Mouse (Mus musculus) MEL (cell line): Measurements from ENCODE around the gene Zfp384. TPM values are rescaled to one million over a fixed set of nuclear protein-coding genes. Genes with fewer than 3 reads are reported as not detected.

Experiments
- DNase-seq: peaks from one replicate; pipeline ENCODE4 v3.0.0; 2011; ENCODE audit warnings: low read depth, low spot score
- H3K27ac ChIP-seq: 2 replicates; pipeline ENCODE4 v1.5.1; 2012; ENCODE audit warnings: low read depth, mild to moderate bottlenecking, control low read depth, low read length, moderate library complexity; ENCODE audit not compliant: control insufficient read depth
- H3K27me3 ChIP-seq, 2 experiments: fragments of 150-350 bp in 1 of 2; sonication (generic) in 1 of 2; 2 replicates each; pipeline ENCODE4 v1.6.1; 2012; ENCODE audit warnings: low read length in 2 of 2, mild to moderate bottlenecking in 2 of 2, improper control_type of control experiment in 1 of 2, moderate library complexity in 1 of 2; ENCODE audit not compliant: insufficient read depth in 2 of 2, control insufficient read depth in 1 of 2
- H3K36me3 ChIP-seq, 2 experiments: 2 replicates each; pipeline ENCODE4 v1.6.1; 2012 to 2014; ENCODE audit warnings: low read length in 2 of 2, improper control_type of control experiment in 1 of 2, inconsistent platforms in 1 of 2, mild to moderate bottlenecking in 1 of 2; ENCODE audit not compliant: insufficient read depth in 2 of 2, control insufficient read depth in 1 of 2
- H3K4me1 ChIP-seq, 2 experiments: fragments of 150-350 bp in 1 of 2; sonication (generic) in 1 of 2; 2 replicates each; pipeline ENCODE4 v1.6.1; 2012; ENCODE audit warnings: low read length in 2 of 2, improper control_type of control experiment in 1 of 2, mild to moderate bottlenecking in 1 of 2; ENCODE audit not compliant: insufficient read depth in 2 of 2, control insufficient read depth in 1 of 2
- H3K4me3 ChIP-seq, 2 experiments: fragments of 150-350 bp in 1 of 2; sonication (generic) in 1 of 2; 2 replicates each; pipeline ENCODE4 v1.5.1; 2012; ENCODE audit warnings: low read depth in 2 of 2, low read length in 2 of 2, mild to moderate bottlenecking in 2 of 2, moderate library complexity in 2 of 2, control low read depth in 1 of 2, improper control_type of control experiment in 1 of 2; ENCODE audit not compliant: control insufficient read depth in 1 of 2, insufficient read depth in 1 of 2
- H3K79me2 ChIP-seq: 2 replicates; pipeline ENCODE4 v1.6.1; 2012; ENCODE audit warnings: mild to moderate bottlenecking, low read length, moderate library complexity; ENCODE audit not compliant: control insufficient read depth, poor library complexity, insufficient read depth
- H3K9ac ChIP-seq: 2 replicates; pipeline ENCODE4 v1.6.1; 2012; ENCODE audit warnings: low read depth, mild to moderate bottlenecking, control low read depth, low read length, moderate library complexity; ENCODE audit not compliant: control insufficient read depth, poor library complexity, severe bottlenecking
- H3K9me3 ChIP-seq: fragments of 150-350 bp; sonication (generic); replicated peaks from 2 replicates; pipeline ENCODE4 v1.6.1; 2012; ENCODE audit warnings: mild to moderate bottlenecking, low read length, improper control_type of control experiment, moderate library complexity; ENCODE audit not compliant: insufficient read depth
- CTCF ChIP-seq, 3 experiments: IDR thresholded peaks in 2 of 3; conservative IDR thresholded peaks in 1 of 3; 2 replicates each; pipeline ENCODE4 v1.5.1; 2011 to 2012; ENCODE audit warnings: low read length in 3 of 3, low read depth in 2 of 3, mild to moderate bottlenecking in 2 of 3, improper control_type of control experiment in 1 of 3, inconsistent platforms in 1 of 3, mixed read lengths in 1 of 3, moderate library complexity in 1 of 3; ENCODE audit not compliant: control insufficient read depth in 1 of 3, insufficient read depth in 1 of 3, poor library complexity in 1 of 3, severe bottlenecking in 1 of 3
- E2F4 ChIP-seq: IDR thresholded peaks from 2 replicates; pipeline ENCODE4 v1.6.1; 2011; ENCODE audit warnings: low read depth, low read length, improper control_type of control experiment, borderline replicate concordance
- ELF1 ChIP-seq: IDR thresholded peaks from 2 replicates; pipeline ENCODE4 v1.6.1; 2014; ENCODE audit warnings: low read depth, mild to moderate bottlenecking, inconsistent platforms, low read length, improper control_type of control experiment, moderate library complexity
- EP300 ChIP-seq, 2 experiments: IDR thresholded peaks; 2 replicates each; pipeline ENCODE4 v1.6.1; 2011; ENCODE audit warnings: improper control_type of control experiment in 2 of 2, low read length in 2 of 2, low read depth in 1 of 2, mild to moderate bottlenecking in 1 of 2
- GATA1 ChIP-seq: IDR thresholded peaks from 2 replicates; pipeline ENCODE4 v1.6.1; 2011; ENCODE audit warnings: low read depth, low read length, improper control_type of control experiment
- HCFC1 ChIP-seq: IDR thresholded peaks from 2 replicates; pipeline ENCODE4 v1.6.1; 2012; ENCODE audit warnings: low read depth, mild to moderate bottlenecking, inconsistent platforms, low read length, improper control_type of control experiment, moderate library complexity
- MAX ChIP-seq: IDR thresholded peaks from 2 replicates; pipeline ENCODE4 v1.6.1; 2011; ENCODE audit warnings: low read length, improper control_type of control experiment
- MAZ ChIP-seq: IDR thresholded peaks from 2 replicates; pipeline ENCODE4 v1.6.1; 2012; ENCODE audit warnings: low read depth, mild to moderate bottlenecking, inconsistent platforms, low read length, improper control_type of control experiment
- MEF2A ChIP-seq: IDR thresholded peaks from 2 replicates; pipeline ENCODE4 v1.6.1; 2014; ENCODE audit warnings: low read depth, mild to moderate bottlenecking, inconsistent platforms, low read length, improper control_type of control experiment; ENCODE audit not compliant: poor library complexity, insufficient replicate concordance, severe bottlenecking; ENCODE audit errors: extremely low read depth
- MYB ChIP-seq: IDR thresholded peaks from 2 replicates; pipeline ENCODE4 v1.6.1; 2011; ENCODE audit warnings: mild to moderate bottlenecking, low read depth, low read length, improper control_type of control experiment
- MYC ChIP-seq: IDR thresholded peaks from 2 replicates; pipeline ENCODE4 v1.6.1; 2011; ENCODE audit warnings: low read depth, mild to moderate bottlenecking, low read length, improper control_type of control experiment, moderate library complexity
- NRF1 ChIP-seq: IDR thresholded peaks from 2 replicates; pipeline ENCODE4 v1.6.1; 2014; ENCODE audit warnings: low read depth, mild to moderate bottlenecking, inconsistent platforms, low read length, improper control_type of control experiment, moderate library complexity; ENCODE audit not compliant: poor library complexity, insufficient read depth, severe bottlenecking
- RCOR1 ChIP-seq: IDR thresholded peaks from 2 replicates; pipeline ENCODE4 v1.6.1; 2012; ENCODE audit warnings: low read depth, mild to moderate bottlenecking, inconsistent platforms, low read length, improper control_type of control experiment
- SIN3A ChIP-seq: IDR thresholded peaks from 2 replicates; pipeline ENCODE4 v1.6.1; 2012; ENCODE audit warnings: low read length, improper control_type of control experiment, inconsistent platforms
- SMC3 ChIP-seq: IDR thresholded peaks from 2 replicates; pipeline ENCODE4 v1.6.1; 2011; ENCODE audit warnings: low read depth, low read length, improper control_type of control experiment
- TBP ChIP-seq: IDR thresholded peaks from 2 replicates; pipeline ENCODE4 v1.8.0; 2011; ENCODE audit warnings: low read depth, low read length, improper control_type of control experiment
- polyA plus RNA-seq, 2 experiments: library from polyadenylated mRNA; stranded (reverse) in 1 of 2; unstranded in 1 of 2; fragments of >175 nt in 1 of 2; fragments of >200 nt in 1 of 2; gene quantifications; 2 replicates each; pipeline versions ENCODE4 v1.2.1 to v1.2.4; 2012; ENCODE audit warnings: low replicate concordance in 2 of 2, low read depth in 1 of 2; ENCODE audit not compliant: insufficient read length in 2 of 2, insufficient read depth in 1 of 2, missing spikeins in 1 of 2
- total RNA-seq: library from RNA; depleted of rRNA; stranded (reverse); fragments of 300-350 nt; gene quantifications from 2 replicates; pipeline ENCODE4 v1.2.3, GENCODE M21; 2012

The Zfp384 gene
- total and polyA plus RNA-seq, 3 experiments = 19.5 to 57.4 TPM; not detected in 1

DNA sequence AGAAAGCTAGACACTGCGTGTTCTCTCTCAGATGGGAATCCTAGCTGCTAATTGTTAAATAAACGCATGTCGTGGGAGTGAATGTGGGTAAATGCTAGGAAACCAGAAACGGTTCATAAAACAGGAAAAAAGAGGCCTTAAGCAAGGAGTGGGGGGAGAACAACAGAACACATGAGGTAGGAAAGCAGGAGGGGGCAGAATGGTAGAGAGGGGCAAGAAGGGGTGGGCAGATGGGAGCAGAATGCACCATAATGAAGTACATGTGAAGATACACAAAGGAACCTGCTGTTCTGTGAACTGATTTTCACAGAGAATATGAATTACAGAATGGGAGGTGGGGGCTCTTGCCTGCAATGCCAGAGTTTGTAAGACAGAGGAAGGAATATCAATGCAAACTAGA is 16.7 kb upstream of the Zfp384 start:
- no peaks in the 10 kb centered on the region for H3K27me3 ChIP-seq
- H3K4me3 ChIP-seq = no peak overlapping the region
- TF ChIP-seq E2F4 (no peak), NRF1 (no peak), HCFC1 (no peak), EP300 (IDR thresholded peaks at IDR 0.05; ENCODE audit: low read depth in 1 of 2, low read length in 2 of 2) (no peak), RCOR1 (no peak), SMC3 (no peak), MAZ (no peak), CTCF (IDR thresholded peaks at IDR 0.05 in 2 of 3, conservative IDR thresholded peaks at IDR 0.05 in 1 of 3; ENCODE audit: control insufficient read depth in 1 of 3, insufficient read depth in 1 of 3, low read depth in 2 of 3, low read length in 3 of 3, poor library complexity in 1 of 3, severe bottlenecking in 1 of 3) (no peak), TBP (no peak)
- no peaks in the 10 kb centered on the region; a peak in 1 of 4 replicates for H3K4me1 ChIP-seq
- H3K9me3 ChIP-seq = no peaks in the 10 kb centered on the region
- no peaks in the 10 kb centered on the region for H3K79me2 ChIP-seq
- H3K9ac ChIP-seq = no peak overlapping the region
- no peaks in the 10 kb centered on the region for H3K36me3 ChIP-seq
- DNase-seq = no peak
- no peak overlapping the region for H3K27ac ChIP-seq

DNA sequence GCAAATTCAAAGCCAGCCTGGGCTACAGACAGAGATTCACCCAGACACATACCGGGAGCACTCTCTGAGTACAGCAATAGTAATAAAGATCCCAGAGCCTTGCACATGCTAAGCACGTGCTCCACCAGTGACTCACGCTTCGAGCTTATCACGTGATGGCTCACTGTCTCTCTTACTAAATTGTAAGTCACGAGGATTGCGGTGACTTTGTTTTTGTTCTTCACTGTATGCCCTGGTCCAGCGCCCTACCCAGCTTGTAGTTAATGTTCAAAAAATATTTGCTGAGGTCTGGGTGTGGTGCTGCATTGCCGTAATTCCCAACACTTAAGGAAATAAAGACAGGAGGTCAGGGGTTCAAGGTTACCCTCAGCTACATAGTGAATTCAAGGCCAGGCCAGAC is 15.6 kb upstream of the Zfp384 start:
- H3K9me3 ChIP-seq = no peaks in the 10 kb centered on the region
- DNase-seq = no peak
- H3K4me1 ChIP-seq = peaks cover 0 to 3% of the 10 kb centered on the region in 2 experiments; a peak in 1 of 4 replicates
- H3K27me3 ChIP-seq = no peaks in the 10 kb centered on the region
- H3K9ac ChIP-seq = no peak overlapping the region
- no peak overlapping the region for H3K4me3 ChIP-seq
- TF ChIP-seq SIN3A = no peak
- no peak for TF ChIP-seq MYB
- TF ChIP-seq ELF1 = no peak
- peak; percentile 52 for TF ChIP-seq MAX
- TF ChIP-seq MYC = no peak
- H3K27ac ChIP-seq = no peak overlapping the region
- no peaks in the 10 kb centered on the region for H3K79me2 ChIP-seq
- H3K36me3 ChIP-seq = no peaks in the 10 kb centered on the region

DNA sequence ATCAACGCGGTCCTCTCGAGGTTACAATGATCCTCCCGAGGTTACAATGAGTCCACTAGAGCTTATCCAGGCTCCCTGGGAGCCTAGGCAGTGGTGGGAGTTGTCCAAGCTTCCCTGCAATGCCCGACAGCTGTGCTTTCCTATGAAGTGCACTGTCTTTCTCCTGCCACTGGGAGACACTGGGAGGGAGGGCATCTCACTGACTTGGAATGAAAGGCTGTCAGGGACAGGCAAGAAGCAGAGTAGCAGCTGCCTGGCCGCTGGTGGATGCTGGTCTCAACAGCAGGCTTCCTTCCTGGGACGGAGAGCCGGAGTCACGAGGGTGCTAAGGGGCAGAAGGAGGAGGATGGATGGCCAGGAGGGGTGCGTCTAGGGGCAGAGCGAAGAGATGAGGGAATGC is 15.1 kb upstream of the Zfp384 start:
- Histone ChIP-seq H3K4me3 (no peak overlapping the region), H3K36me3 (no peaks in the 10 kb centered on the region), H3K27ac (no peak overlapping the region), H3K79me2 (no peaks in the 10 kb centered on the region), H3K9ac (no peak overlapping the region), H3K9me3 (no peaks in the 10 kb centered on the region), H3K27me3 (no peaks in the 10 kb centered on the region), H3K4me1 (peaks cover 0 to 3% of the 10 kb centered on the region in 2 experiments; a peak in 1 of 4 replicates)
- DNase-seq = no peak
- TF ChIP-seq MAX (no peak), NRF1 (no peak), TBP (no peak), EP300 (IDR thresholded peaks at IDR 0.05; ENCODE audit: low read depth in 1 of 2, low read length in 2 of 2) (no peak), GATA1 (no peak), SMC3 (no peak), MEF2A (no peak), MAZ (no peak)
